Mouse (Mus musculus) CD4-positive, CD25-positive, alpha-beta regulatory T cell, adult 4 months (primary cell): ENCODE results near the gene Gm17455. TPM values are rescaled to one million over a fixed set of nuclear protein-coding genes. Genes with fewer than 3 reads are reported as not detected.

Experiments used
- ATAC-seq: one replicate; pipeline ENCODE4 v1.8.0; 2017
- polyA plus RNA-seq, 2 experiments: library from polyadenylated mRNA; unstranded; fragments of 100-300 nt; shearing (Covaris generic); gene quantifications; one replicate each; pipeline ENCODE4 v1.2.1; 2017

Gene Gm17455
- polyA plus RNA-seq, 2 experiments from 2014 or later: 1.5 to 3.7 TPM

DNA sequence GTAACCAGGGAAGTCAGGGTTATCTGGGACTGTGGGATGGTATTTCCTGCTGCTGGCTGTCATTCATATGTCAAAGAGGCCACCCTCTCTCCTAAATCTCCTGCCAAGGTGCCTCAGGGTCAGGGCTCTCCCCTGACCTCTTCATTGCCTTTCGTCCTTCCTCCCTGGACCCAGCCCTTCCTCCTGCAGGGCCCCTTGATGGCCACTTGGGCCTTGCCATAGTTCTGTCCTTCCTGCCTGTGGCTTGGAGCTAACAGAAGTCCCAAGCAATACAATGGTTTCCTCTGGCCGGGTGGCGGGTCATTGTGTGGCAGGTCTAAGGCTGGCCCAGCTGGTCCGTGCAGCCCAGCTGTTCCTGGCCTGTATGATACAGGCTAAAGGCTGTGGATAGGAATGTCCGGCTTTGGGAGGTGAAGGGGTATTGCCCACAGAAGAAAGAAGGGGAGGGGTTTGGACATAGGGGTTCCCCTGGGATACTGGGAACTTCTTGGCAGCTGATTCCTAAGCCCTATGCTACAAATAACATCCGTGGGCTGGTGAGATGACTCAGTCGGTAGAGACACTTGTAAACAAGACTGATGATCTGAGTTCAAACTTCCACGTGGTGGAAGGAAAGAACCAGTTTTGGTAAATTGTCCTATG is 25.5 kb upstream of the Gm17455 start:
- peak; percentile 18 for ATAC-seq

GRCm38 (mm10) chr10:60376704-60377103 is 22.8 kb upstream of the Gm17455 start:
- no peak for ATAC-seq

- ATAC-seq: no peak
Measured at GRCm38 (mm10) chr10:60379419-60379957, 20.0 kb upstream of the Gm17455 start.

GRCm38 (mm10) chr10:60380229-60380628 is 19.3 kb upstream of the Gm17455 start:
- ATAC-seq: peak; percentile 33

GRCm38 (mm10) chr10:60381142-60381925 is 18.2 kb upstream of the Gm17455 start:
- ATAC-seq: peak; percentile 78

GRCm38 (mm10) chr10:60388332-60388731 is 11.2 kb upstream of the Gm17455 start:
- no peak for ATAC-seq

DNA sequence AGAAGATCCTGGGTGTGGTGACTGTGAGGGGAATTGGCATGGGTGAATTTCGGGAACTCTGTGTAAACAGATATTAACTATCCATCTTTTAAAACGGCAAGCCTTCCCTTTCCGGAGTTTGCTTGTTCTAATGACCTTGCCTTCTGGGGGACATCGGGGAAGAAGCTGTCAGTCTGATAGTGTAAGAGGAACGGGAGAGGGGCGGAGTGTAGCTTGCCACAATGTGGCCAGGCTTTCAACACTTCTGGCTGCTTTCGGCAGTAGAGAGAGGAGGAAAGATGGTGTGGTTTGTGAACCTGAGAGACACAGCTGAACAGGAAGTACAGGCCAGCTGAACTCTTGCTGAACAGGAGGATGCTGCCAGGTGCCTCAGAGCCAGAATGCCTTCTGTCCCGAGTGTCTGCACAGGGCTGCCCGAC is 10.1 kb upstream of the Gm17455 start:
- ATAC-seq: peak; percentile 85

DNA sequence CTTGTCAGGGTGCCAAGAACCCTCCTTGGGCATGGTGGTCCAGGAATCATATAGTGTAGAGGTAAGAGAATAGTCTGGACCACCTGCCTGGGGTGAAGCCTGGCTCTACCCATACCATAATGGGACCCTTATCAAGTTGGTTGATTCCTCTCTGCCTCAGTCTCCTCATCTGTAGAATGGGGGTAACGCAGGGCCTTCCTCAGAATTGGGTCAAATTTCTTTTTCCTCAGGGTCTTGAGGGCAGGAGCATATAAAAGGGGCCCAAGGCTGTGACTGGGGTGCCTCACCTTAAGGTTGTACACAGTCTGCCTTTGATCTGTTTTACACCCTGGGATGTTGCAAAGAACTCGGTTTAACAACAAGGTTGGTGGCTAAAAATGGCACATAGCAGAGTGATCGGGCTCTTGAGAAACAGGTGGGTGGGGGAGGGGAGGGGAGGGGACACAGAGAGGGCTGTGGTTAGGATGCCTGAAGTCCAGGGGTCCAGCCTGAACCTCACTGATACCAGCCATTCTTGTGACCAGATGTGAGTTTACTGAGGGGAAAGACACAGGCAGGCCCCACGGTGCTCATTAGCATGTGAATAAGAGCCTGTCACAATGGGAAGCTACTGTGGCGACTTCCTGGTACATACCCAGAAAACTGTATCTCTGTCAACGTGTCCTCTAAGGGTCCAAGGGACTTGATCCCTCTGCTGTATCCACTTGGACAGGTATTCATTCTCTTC is 9.2 kb upstream of the Gm17455 start:
- ATAC-seq: peak; percentile 46

DNA sequence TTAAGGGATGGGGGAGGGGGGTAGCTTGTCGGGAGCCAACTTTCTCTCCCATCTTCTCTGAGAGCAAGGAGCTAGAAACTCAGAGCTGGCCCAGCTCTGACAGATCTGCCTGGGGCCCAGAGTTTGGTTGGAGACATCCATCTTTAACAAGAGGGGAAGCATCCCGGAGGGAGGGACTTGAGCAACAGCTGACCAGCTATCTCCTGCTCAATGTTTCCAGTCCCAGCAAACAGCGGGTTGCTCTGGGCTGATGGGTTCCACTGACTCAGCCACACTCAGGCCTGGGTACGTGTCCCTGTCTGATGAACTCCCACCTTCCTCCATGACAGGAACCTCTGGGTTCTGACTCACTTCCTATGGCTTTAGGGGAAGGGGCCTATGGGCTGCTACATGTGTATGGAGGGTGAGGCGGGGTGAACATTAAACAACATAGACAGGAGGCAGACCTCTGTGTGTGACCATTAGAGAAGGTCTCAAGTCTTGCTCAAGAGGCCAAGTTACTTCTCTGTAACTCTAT is 8.6 kb upstream of the Gm17455 start:
- peak; percentile 28 for ATAC-seq

GRCm38 (mm10) chr10:60391661-60392060 is 7.9 kb upstream of the Gm17455 start:
- ATAC-seq: no peak

GRCm38 (mm10) chr10:60394936-60395335 is 4.6 kb upstream of the Gm17455 start:
- ATAC-seq: no peak

DNA sequence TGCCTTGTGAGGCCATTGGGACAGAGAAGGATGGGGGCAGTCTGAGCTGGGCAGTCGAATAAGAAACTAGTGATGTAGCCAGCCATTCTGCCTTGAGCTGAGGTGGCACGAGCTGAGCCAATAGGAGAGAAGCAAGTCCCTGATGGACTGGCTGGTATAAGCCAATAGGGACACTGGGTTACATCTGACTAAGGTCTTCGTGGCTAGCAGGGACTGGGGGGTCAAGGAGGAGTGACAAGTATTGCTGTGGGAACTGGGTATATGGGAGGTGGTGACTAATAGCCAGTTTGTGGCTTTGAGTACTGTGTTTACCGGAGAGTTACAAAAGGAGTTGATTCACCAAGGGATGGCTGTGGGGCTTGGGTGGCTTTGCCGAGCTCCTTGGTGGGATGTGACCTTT is 3.9 kb upstream of the Gm17455 start:
- no peak for ATAC-seq

DNA sequence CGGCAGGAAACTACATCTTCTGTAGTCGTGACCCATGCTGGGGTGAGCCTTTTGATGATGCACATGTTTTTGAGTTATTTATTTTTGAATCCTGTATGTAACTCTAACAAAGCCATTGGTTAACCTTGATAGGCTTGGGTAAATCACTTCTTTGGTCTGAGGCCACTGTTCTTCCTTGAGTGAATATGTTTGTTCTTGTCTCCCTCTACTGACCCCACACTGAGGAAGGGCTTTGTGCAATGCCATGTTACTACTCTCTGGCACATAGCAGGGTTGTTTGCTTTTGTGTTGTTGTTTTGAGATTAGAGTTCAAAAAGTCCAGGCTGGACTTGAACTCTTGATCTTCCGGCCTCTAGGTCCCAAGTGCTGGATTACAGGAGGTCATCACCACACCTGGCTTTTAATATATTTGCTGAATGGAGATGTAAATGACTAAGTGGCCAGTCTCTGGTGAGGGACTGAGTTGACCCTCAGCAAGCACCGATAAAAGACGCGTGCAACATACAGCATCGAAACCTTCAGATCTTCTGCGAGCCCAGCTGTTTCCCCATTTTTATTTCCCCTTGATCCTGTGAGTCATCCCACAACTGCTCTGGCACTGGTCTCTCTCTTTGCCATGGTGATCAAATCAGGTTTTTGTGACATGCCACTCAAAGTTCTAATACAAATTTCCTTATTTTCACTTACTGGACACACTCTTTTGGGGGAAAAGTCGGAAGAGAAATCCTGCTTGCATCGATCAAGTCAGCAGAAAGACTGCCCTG is 1.3 kb upstream of the Gm17455 start:
- peak; percentile 61 for ATAC-seq

DNA sequence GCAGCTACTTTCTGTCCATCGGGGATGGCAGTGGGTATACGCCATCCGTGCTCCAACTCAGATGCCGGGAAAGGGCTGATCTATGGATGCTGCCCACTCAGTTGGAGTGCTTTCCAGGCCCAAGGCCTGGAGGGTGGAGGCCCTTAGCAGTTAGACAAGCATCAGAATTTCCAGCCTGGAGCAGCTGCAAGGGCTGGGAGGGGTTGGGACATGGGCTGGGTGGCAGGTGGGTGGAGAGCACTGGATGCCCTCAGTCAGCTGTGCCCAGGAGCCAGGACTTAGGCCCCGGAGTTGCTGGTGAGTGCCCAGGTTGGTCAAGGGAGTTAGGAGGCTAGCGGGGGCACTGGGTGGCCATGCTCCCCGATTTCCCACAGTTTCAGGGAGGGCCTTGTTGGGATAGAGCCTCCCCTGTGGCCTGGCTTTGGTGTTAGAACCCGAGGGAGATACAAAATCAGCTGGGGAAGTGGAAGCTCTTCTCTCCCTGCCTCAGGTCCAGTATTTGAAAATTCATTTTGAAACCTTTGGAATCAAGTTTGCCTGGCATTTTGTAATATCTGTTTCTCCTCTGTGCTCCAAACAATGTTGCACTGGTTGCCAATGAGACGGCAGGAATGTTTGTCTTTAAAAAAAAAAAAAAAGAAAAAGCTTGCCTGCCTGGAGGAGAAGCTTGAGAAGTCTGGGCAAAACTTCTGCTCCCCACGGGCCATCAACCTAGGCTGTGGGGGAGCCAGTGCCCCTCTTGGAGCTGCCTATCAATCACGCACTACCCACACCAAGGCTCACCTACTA is 1.2 kb downstream of the Gm17455 start:
- no peak for ATAC-seq

DNA sequence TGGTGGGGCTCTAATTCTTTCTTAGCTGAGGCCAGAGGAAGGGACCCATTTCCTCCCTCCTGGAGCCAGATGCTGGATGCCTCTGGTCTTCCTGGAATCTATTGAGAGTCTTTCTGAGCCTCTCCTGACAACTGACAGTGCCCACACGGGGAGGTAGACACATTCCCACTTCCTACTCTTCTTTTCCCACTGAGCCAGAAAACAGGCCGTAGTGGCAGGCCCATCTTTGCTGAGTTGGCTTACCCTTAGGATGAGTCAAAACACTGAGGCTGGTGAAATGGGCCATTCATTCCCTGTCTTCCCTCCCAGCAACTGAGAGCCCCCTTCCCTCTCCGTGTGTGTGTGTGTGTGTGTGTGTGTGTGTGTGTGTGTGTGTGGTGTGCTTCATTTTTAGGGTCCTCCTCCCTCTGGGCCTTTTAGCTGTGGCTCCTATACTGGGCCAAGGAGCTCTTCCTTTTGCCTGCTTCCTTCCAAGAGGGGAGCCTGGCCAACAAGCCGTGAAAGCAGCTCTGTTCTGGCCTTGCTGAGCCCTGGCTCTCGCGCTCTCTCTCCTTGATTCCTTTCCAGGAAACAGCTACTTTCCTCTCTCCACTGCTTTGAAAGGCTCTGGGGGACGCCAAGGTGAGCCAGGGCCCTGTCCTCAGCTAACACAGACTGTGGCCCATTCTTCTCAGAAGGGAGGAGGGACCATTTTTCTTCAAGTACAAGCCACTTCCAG is 6.1 kb downstream of the Gm17455 start:
- no peak for ATAC-seq

- peak; percentile 86 for ATAC-seq
Measured at GRCm38 (mm10) chr10:60407831-60408230, 8.3 kb downstream of the Gm17455 start.

GRCm38 (mm10) chr10:60411794-60412193 is 12.3 kb downstream of the Gm17455 start:
- no peak for ATAC-seq

- ATAC-seq: no peak
Measured at GRCm38 (mm10) chr10:60413756-60414155, 14.2 kb downstream of the Gm17455 start.

DNA sequence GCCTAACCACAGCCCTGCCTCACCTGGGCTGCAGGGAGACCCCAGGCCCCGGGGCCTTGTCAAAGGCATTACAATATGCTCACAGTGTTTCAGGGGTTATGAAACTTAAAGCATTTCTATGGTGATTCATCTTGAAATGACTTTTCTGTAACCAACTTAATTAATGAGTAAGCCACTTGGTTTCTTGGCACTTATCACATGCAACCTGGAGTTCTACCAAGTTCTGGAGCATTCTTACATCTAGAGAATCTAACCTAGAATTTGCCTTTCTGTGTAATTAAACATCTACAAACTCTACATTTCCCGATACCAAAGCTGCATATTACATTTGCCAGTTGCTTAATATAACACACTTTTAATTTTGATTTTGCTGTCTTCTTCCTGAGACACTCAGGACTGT is 17.5 kb downstream of the Gm17455 start:
- no peak for ATAC-seq

GRCm38 (mm10) chr10:60418137-60418536 is 18.6 kb downstream of the Gm17455 start:
- no peak for ATAC-seq

- no peak for ATAC-seq
Measured at GRCm38 (mm10) chr10:60419624-60420023, 20.1 kb downstream of the Gm17455 start.
